Mouse (Mus musculus) heart, postnatal 25 days (tissue): ENCODE results near the gene Adam12. TPM values are rescaled to one million over a fixed set of nuclear protein-coding genes. Genes with fewer than 3 reads are reported as not detected.
A peak's percentile ranks its signal among the peaks of the same experiment; 100 is the strongest.
"Not testable (repeated sequence)": the region's sequence is repeated elsewhere in the genome, so short reads cannot be mapped to it uniquely, and the experiment has no call there.

ENCODE experiments used
- DNase-seq: peaks from one replicate; pipeline ENCODE4 v3.0.0; 2022; ENCODE audit warnings: low spot score
- intact Hi-C: fragments of 180-260 bp; cut with DNase I; formaldehyde crosslinking; loops from one replicate; pipeline ENCODE4 v1.15.1; 2025
- total RNA-seq, 2 experiments: library from RNA; stranded (reverse); gene quantifications; 2 replicates each; pipeline ENCODE4 v1.2.3; 2021

Adam12 gene
- total RNA-seq, 2 experiments from 2014 or later, result 0.78 to 1.4 TPM

- no peak for DNase-seq
- intact Hi-C loops, result no loop called here
Observed at GRCm38 (mm10) chr7:133908966-133909365, 323.0 kb downstream of the Adam12 start.

- DNase-seq, result no peak
- intact Hi-C loops, result no loop called here
Observed at GRCm38 (mm10) chr7:133899391-133899790, 332.6 kb downstream of the Adam12 start.

- intact Hi-C loops, result no loop called here
- DNase-seq, result no peak
Observed at GRCm38 (mm10) chr7:133891796-133892195, 340.1 kb downstream of the Adam12 start.

- intact Hi-C loops, result no loop called here
Observed at GRCm38 (mm10) chr7:133891298-133891697, 340.6 kb downstream of the Adam12 start.

GRCm38 (mm10) chr7:133889986-133890385 is 342.0 kb downstream of the Adam12 start:
- no peak for DNase-seq
- intact Hi-C loops, result no loop called here

More at GRCm38 (mm10) chr7:133891298-133891697, 340.6 kb downstream of the Adam12 start:
- no peak for DNase-seq

GRCm38 (mm10) chr7:133888926-133889920 is 342.7 kb downstream of the Adam12 start:
- intact Hi-C loops, result no loop called here
- peak; percentile 50 for DNase-seq

- intact Hi-C loops, DNase-seq: not testable (repeated sequence)
Observed at GRCm38 (mm10) chr7:133884759-133885431, 347.1 kb downstream of the Adam12 start.

- intact Hi-C loops, result no loop called here
- no peak for DNase-seq
Observed at GRCm38 (mm10) chr7:133879761-133880160, 352.2 kb downstream of the Adam12 start.

GRCm38 (mm10) chr7:133876646-133877342 is 355.2 kb downstream of the Adam12 start:
- intact Hi-C loops, result no loop called here
- DNase-seq, result no peak

- intact Hi-C loops, result no loop called here
- DNase-seq, result no peak
Observed at GRCm38 (mm10) chr7:133876139-133876538, 355.8 kb downstream of the Adam12 start.

GRCm38 (mm10) chr7:133872701-133873100 is 359.2 kb downstream of the Adam12 start:
- intact Hi-C loops, result no loop called here
- DNase-seq, result no peak

- intact Hi-C loops, result no loop called here
- no peak for DNase-seq
Observed at GRCm38 (mm10) chr7:133870265-133870664, 361.7 kb downstream of the Adam12 start.

GRCm38 (mm10) chr7:133863684-133864083 is 368.3 kb downstream of the Adam12 start:
- intact Hi-C loops, result no loop called here
- no peak for DNase-seq

GRCm38 (mm10) chr7:133863151-133863550 is 368.8 kb downstream of the Adam12 start:
- intact Hi-C loops, result no loop called here
- DNase-seq, result no peak

- no peak for DNase-seq
- intact Hi-C loops, result no loop called here
Observed at GRCm38 (mm10) chr7:133862723-133863122, 369.2 kb downstream of the Adam12 start.

GRCm38 (mm10) chr7:133862233-133862632 is 369.7 kb downstream of the Adam12 start:
- DNase-seq, result no peak
- intact Hi-C loops, result no loop called here

- no peak for DNase-seq
- intact Hi-C loops, result loop anchor here (5.0 kb wide), 1 partner anchor 1628 kb away; no protein-coding TSS in a partner anchor
Observed at GRCm38 (mm10) chr7:133859548-133859947, 372.4 kb downstream of the Adam12 start.

- intact Hi-C loops, result loop anchor here (5.0 kb wide), 1 partner anchor 1629 kb away; no protein-coding TSS in a partner anchor
- no peak for DNase-seq
Observed at GRCm38 (mm10) chr7:133858506-133858905, 373.4 kb downstream of the Adam12 start.

- DNase-seq, result peak; percentile 18
Observed at GRCm38 (mm10) chr7:133856278-133856677, 375.7 kb downstream of the Adam12 start.

GRCm38 (mm10) chr7:133850735-133851134 is 381.2 kb downstream of the Adam12 start:
- no peak for DNase-seq
- intact Hi-C loops, result no loop called here

More at GRCm38 (mm10) chr7:133856278-133856677, 375.7 kb downstream of the Adam12 start:
- intact Hi-C loops, result loop anchor here (1.0 to 5.0 kb wide), 4 partner anchors 367 to 1631 kb away; no protein-coding TSS in a partner anchor
